Mouse (Mus musculus): ENCODE results near the gene Mex3a. TPM values are rescaled to one million over a fixed set of nuclear protein-coding genes. Genes with fewer than 3 reads are reported as not detected.

Mex3a gene
- polyA plus RNA-seq, 1 experiment from 2014 or later: 18.6 TPM

DNA sequence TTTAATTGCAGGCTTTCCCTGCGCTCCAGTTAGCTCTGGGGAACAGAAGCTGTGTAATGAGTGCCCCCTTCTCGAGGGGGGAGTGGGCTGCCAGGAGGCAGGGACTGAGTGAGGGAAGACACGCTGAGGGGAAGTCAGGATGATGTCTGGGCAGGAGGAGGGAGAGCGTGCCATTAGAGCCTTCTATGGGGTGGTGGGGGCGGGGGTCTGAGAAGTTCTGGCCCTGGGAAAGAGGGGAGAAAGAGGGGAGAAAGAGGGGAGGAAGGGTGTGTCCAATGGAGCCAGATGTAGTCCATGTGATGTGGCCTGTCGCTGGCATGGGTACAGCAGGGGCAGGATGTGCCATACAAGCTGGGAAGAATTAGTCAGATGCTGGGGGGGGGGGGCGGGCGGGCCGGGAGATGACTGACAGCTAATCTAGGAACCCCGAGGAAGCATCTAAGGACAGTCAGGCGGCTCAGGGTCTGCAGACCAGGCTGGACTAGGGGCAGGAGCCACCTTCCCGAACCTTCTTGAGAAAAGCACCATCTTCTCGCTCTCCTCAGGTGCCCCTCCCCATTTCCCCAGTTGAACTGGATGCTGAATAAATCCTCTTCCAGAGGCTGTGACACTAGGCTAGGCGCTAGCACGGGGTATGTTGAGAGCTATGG is 19.2 kb upstream of the Mex3a start:
- Histone ChIP-seq H3K9me3 (ENCODE audit: low read length) (no peaks in the 10 kb centered on the region), H3K27ac (ENCODE audit: low read length) (no peak overlapping the region), H3K9ac (replicated peaks; ENCODE audit: low read length) (no peak overlapping the region), H3K4me1 (ENCODE audit: insufficient read depth, low read length) (peaks cover 34% of the 10 kb centered on the region), H3K36me3 (ENCODE audit: insufficient read depth, low read length) (no peaks in the 10 kb centered on the region), H3K27me3 (ENCODE audit: insufficient read depth, low read length) (no peaks in the 10 kb centered on the region), H3K4me2 (replicated peaks; ENCODE audit: low read depth, low read length) (no peak overlapping the region), H3K4me3 (ENCODE audit: low read length) (no peak overlapping the region)
- 51% methylated on average over 12 of the region's 15 CpGs for WGBS
- ATAC-seq (ENCODE audit: low FRiP score, low TSS enrichment): no peak

DNA sequence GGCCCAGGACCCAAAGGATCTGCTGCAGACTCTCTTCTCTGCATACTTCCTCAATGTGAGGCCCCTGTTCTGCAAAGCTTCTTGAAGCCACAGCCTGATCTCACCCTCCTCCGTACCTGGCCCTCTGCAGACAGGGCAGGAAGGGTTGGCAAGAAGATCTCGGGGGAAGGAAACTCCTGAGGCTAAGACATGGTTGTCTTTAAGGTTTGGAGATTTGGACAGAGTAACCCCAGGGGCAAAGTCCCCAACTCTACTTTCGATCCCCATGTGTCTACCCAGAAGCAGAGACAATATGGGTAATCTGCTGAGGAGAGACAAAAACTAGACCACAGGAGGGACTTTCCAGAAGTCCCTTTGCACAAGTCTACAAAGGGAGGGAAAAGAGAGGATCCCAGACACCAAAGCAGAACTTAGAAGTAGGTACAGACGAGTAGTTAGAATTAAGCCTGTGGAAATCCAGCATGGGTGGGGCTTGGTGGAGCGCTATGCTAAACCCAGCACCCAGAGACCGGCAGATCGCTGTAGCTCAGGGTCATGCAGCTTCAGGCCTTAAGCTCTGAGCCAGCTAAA is 18.6 kb upstream of the Mex3a start:
- ATAC-seq (ENCODE audit: low FRiP score, low TSS enrichment): no peak
- Histone ChIP-seq H3K27ac (ENCODE audit: low read length) (no peak overlapping the region), H3K4me2 (replicated peaks; ENCODE audit: low read depth, low read length) (no peak overlapping the region), H3K27me3 (ENCODE audit: insufficient read depth, low read length) (no peaks in the 10 kb centered on the region), H3K9me3 (ENCODE audit: low read length) (no peaks in the 10 kb centered on the region), H3K36me3 (ENCODE audit: insufficient read depth, low read length) (no peaks in the 10 kb centered on the region), H3K9ac (replicated peaks; ENCODE audit: low read length) (no peak overlapping the region), H3K4me3 (ENCODE audit: low read length) (no peak overlapping the region), H3K4me1 (ENCODE audit: insufficient read depth, low read length) (peaks cover 34% of the 10 kb centered on the region)
- WGBS: 81% methylated on average over 7 of the region's 7 CpGs

DNA sequence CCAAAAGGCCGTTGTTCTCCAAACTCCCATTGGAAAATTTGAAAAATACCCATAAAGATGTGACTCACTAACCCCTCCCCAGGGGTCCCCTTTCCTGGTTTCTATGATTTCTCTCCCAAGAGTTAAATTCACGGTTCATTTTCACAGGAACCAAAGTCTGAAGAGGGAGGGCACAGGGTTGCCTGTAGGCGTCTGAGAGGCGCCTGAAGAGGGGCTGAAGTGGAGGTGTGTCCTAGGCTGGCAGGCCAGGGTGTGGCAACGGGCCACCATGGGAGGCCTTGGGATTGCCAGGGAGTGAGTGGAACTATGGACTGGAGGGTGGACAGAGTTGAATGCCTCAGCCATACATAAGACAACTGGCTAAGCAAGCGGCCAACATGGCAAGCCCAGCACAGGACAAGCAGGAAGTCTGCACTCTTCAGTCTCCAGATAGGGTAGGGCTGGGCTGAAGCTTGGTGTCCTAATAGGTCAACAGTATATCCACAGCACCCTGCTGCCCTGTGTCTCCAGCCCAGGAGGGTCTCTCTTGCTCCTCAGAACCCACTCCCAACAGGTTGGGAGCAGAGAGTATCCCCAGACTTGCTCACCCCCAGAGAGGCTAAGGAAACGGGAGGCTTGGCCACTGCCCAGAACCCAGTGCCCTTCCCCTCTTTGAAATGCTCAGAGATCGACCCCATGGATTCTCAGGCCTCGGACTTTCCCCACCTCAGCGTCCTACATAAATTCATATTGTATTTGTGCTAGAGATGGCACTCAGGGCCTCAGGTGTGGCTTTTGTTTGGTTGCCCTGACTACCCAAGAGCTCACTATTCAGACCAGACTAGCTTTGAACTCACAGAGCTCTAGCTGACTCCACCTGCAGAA is 17.7 kb upstream of the Mex3a start:
- H3K9ac ChIP-seq (replicated peaks; ENCODE audit: low read length): no peak overlapping the region
- H3K4me1 ChIP-seq (ENCODE audit: insufficient read depth, low read length): peaks cover 29% of the 10 kb centered on the region
- no peak overlapping the region for H3K4me2 ChIP-seq (replicated peaks; ENCODE audit: low read depth, low read length)
- H3K27me3 ChIP-seq (ENCODE audit: insufficient read depth, low read length): no peaks in the 10 kb centered on the region
- WGBS: 77% methylated on average over 10 of the region's 10 CpGs
- H3K27ac ChIP-seq (ENCODE audit: low read length): no peak overlapping the region
- H3K9me3 ChIP-seq (ENCODE audit: low read length): no peaks in the 10 kb centered on the region
- no peaks in the 10 kb centered on the region for H3K36me3 ChIP-seq (ENCODE audit: insufficient read depth, low read length)
- no peak for ATAC-seq (ENCODE audit: low FRiP score, low TSS enrichment)
- H3K4me3 ChIP-seq (ENCODE audit: low read length): no peak overlapping the region

DNA sequence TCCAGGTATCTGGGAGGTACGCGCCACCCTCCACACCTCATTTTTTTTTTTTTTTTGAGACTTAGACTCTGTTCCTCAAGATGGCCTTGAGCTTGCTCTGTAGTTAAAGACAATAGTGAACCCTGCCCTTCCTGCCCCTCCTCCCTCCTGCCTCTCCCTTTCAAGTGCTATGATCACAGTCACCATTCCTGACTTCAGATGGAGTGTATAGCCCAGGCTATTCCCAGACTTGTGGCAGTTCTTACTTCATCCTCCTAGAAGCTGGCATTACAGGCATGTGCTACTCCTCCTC is 17.2 kb upstream of the Mex3a start:
- no peak overlapping the region for H3K4me2 ChIP-seq (replicated peaks; ENCODE audit: low read depth, low read length)
- H3K27me3 ChIP-seq (ENCODE audit: insufficient read depth, low read length): no peaks in the 10 kb centered on the region
- ATAC-seq (ENCODE audit: low FRiP score, low TSS enrichment): no peak
- no peak overlapping the region for H3K4me3 ChIP-seq (ENCODE audit: low read length)
- no peak overlapping the region for H3K9ac ChIP-seq (replicated peaks; ENCODE audit: low read length)
- WGBS: 100% methylated on average over 2 of the region's 2 CpGs
- H3K4me1 ChIP-seq (ENCODE audit: insufficient read depth, low read length): peaks cover 28% of the 10 kb centered on the region
- H3K36me3 ChIP-seq (ENCODE audit: insufficient read depth, low read length): no peaks in the 10 kb centered on the region
- no peaks in the 10 kb centered on the region for H3K9me3 ChIP-seq (ENCODE audit: low read length)
- H3K27ac ChIP-seq (ENCODE audit: low read length): no peak overlapping the region

DNA sequence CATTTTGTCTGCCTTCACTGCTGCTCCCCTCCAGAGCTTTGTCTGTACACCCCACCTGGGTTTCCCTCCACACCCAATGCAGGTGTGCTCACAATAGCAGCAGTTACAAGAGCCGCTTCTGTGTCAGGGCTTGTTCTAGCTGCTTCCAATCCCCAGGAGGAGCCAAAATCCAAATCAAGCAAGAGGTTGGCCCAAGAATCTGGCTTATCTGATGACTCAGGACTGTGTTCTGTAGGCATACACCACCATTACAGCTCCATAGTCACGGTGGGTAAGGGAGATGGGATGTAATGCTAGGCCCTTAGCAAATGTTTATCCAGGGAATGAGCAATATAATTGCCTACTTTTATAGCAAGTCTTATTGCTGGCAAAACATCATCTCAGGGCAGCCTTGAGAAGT is 15.8 kb upstream of the Mex3a start:
- ATAC-seq (ENCODE audit: low FRiP score, low TSS enrichment): no peak

DNA sequence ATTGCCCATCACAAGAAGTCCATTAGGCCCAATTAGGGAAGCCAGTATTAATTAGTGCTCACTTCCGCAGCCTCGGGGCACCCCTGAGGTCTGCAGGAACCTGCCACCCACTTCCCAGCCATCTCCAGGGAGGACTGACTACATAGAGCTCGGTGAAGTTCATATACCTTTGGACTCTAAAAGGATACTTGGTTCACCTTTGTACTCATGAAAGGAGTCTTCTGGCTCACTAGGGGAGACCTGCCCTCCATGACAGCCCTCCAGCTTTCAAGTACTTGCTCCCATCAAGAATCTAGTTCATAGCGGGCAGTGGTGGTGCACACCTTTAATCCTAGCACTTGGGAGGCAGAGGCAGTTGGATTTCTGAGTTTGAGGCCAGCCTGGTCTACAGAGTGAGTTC is 13.8 kb upstream of the Mex3a start:
- no peaks in the 10 kb centered on the region for H3K27me3 ChIP-seq (ENCODE audit: insufficient read depth, low read length)
- no peaks in the 10 kb centered on the region for H3K9me3 ChIP-seq (ENCODE audit: low read length)
- WGBS: 64% methylated on average over 4 of the region's 4 CpGs
- ATAC-seq (ENCODE audit: low FRiP score, low TSS enrichment): no peak
- no peak overlapping the region for H3K4me3 ChIP-seq (ENCODE audit: low read length)
- H3K36me3 ChIP-seq (ENCODE audit: insufficient read depth, low read length): no peaks in the 10 kb centered on the region
- no peak overlapping the region for H3K4me2 ChIP-seq (replicated peaks; ENCODE audit: low read depth, low read length)
- H3K27ac ChIP-seq (ENCODE audit: low read length): no peak overlapping the region
- no peak overlapping the region for H3K9ac ChIP-seq (replicated peaks; ENCODE audit: low read length)
- H3K4me1 ChIP-seq (ENCODE audit: insufficient read depth, low read length): peaks cover 3% of the 10 kb centered on the region; the same call in 1 of the 2 replicates

More for the DNA sequence above, 15.8 kb upstream of the Mex3a start:
- no peaks in the 10 kb centered on the region for H3K36me3 ChIP-seq (ENCODE audit: insufficient read depth, low read length)
- no peak overlapping the region for H3K4me2 ChIP-seq (replicated peaks; ENCODE audit: low read depth, low read length)
- peaks cover 18% of the 10 kb centered on the region for H3K4me1 ChIP-seq (ENCODE audit: insufficient read depth, low read length)
- H3K27ac ChIP-seq (ENCODE audit: low read length): no peak overlapping the region
- no peaks in the 10 kb centered on the region for H3K27me3 ChIP-seq (ENCODE audit: insufficient read depth, low read length)
- no peak overlapping the region for H3K9ac ChIP-seq (replicated peaks; ENCODE audit: low read length)
- WGBS: 88% methylated on average over 2 of the region's 2 CpGs
- H3K4me3 ChIP-seq (ENCODE audit: low read length): no peak overlapping the region
- H3K9me3 ChIP-seq (ENCODE audit: low read length): no peaks in the 10 kb centered on the region

DNA sequence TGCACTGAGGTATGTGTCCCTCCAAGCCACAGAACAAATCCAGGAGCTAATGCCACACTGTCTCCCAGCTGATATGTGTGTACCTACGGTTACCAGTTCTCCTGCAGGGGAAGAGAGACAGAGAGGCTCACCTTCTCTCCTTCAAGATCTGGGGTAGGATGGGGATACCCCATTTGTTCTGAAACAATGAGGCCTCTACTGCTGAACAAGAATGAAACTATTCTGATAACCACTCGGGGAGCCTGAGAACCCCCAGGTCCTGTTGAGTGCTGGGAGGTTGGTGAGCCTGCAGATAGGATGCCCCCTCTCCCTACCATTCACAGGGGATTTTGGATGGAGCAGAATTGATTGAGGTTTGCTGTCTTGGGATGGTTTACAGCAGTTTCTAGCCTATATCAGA is 12.1 kb upstream of the Mex3a start:
- no peak overlapping the region for H3K9ac ChIP-seq (replicated peaks; ENCODE audit: low read length)
- no peaks in the 10 kb centered on the region for H3K9me3 ChIP-seq (ENCODE audit: low read length)
- H3K27me3 ChIP-seq (ENCODE audit: insufficient read depth, low read length): no peaks in the 10 kb centered on the region
- H3K4me3 ChIP-seq (ENCODE audit: low read length): no peak overlapping the region
- H3K36me3 ChIP-seq (ENCODE audit: insufficient read depth, low read length): peaks cover 8% of the 10 kb centered on the region; the same call in 1 of the 2 replicates
- no peak for ATAC-seq (ENCODE audit: low FRiP score, low TSS enrichment)
- H3K27ac ChIP-seq (ENCODE audit: low read length): no peak overlapping the region
- no peak overlapping the region for H3K4me2 ChIP-seq (replicated peaks; ENCODE audit: low read depth, low read length)
- peaks cover 3% of the 10 kb centered on the region; the same call in 1 of the 2 replicates for H3K4me1 ChIP-seq (ENCODE audit: insufficient read depth, low read length)
- WGBS: 84% methylated on average over 2 of the region's 2 CpGs

DNA sequence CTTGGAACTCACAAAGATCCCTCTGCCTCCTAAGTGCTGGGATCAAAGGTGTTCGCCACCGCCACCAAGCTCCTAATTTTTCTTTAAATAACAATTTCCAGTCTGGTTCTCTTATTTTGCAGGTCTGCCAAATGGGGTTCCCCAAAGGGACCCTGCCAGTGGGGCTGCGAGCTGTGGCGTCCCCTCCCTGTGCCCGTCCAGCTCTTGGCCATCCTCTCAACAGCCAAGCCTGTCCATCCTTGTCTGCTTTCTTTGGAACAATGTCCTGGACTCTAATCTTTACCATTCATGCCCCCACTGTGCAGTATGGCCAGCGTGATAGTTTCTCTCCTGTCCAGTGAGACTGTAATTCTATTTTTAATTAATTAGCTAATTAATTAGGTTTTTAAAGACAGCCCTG is 11.0 kb upstream of the Mex3a start:
- Histone ChIP-seq H3K4me3 (ENCODE audit: low read length) (no peak overlapping the region), H3K4me1 (ENCODE audit: insufficient read depth, low read length) (peaks cover 3% of the 10 kb centered on the region; the same call in 1 of the 2 replicates), H3K9me3 (ENCODE audit: low read length) (no peaks in the 10 kb centered on the region), H3K27me3 (ENCODE audit: insufficient read depth, low read length) (no peaks in the 10 kb centered on the region), H3K9ac (replicated peaks; ENCODE audit: low read length) (no peak overlapping the region), H3K36me3 (ENCODE audit: insufficient read depth, low read length) (peaks cover 9% of the 10 kb centered on the region; the same call in 1 of the 2 replicates), H3K27ac (ENCODE audit: low read length) (no peak overlapping the region), H3K4me2 (replicated peaks; ENCODE audit: low read depth, low read length) (no peak overlapping the region)
- no peak for ATAC-seq (ENCODE audit: low FRiP score, low TSS enrichment)
- WGBS: 90% methylated on average over 6 of the region's 6 CpGs

DNA sequence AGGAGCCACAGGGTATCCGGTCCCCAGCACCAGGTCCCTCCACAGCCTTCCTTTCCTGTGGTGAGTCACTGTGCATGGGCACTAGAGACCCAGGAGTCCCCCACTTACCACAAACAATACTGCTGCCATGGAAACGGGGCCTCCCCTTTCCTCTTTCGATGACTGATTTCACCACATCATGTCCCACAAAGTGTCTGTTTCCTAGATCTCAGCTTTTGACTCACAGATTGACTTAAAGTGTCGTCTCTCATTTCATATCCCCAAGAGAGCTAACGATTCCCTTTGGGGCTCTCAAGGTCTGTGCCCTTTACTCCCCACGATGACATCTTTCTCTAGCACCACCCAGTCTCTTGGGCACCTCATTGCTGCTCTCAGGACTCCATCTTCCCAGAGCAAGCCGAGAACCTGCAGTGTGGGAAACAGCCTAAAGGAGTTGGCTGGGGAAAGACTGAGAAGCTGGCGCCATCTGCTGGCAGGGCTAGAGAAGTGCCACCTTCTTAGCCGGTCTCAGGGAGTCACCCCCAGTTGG is 10.3 kb upstream of the Mex3a start:
- H3K4me3 ChIP-seq (ENCODE audit: low read length): no peak overlapping the region
- H3K9me3 ChIP-seq (ENCODE audit: low read length): no peaks in the 10 kb centered on the region
- H3K27me3 ChIP-seq (ENCODE audit: insufficient read depth, low read length): no peaks in the 10 kb centered on the region
- no peak overlapping the region for H3K27ac ChIP-seq (ENCODE audit: low read length)
- H3K4me1 ChIP-seq (ENCODE audit: insufficient read depth, low read length): peaks cover 6% of the 10 kb centered on the region; the same call in 1 of the 2 replicates
- ATAC-seq (ENCODE audit: low FRiP score, low TSS enrichment): no peak; the same call in 1 of the 2 replicates
- no peak overlapping the region for H3K4me2 ChIP-seq (replicated peaks; ENCODE audit: low read depth, low read length)
- H3K36me3 ChIP-seq (ENCODE audit: insufficient read depth, low read length): peaks cover 9% of the 10 kb centered on the region; the same call in 1 of the 2 replicates
- WGBS: 30% methylated on average over 9 of the region's 9 CpGs
- H3K9ac ChIP-seq (replicated peaks; ENCODE audit: low read length): no peak overlapping the region

Measured in kidney, embryonic 16.5 days (tissue).